Mouse (Mus musculus): ENCODE data around the gene Nusap1.
"Not testable (repeated sequence)": the region's sequence is repeated elsewhere in the genome, so short reads cannot be mapped to it uniquely, and the experiment has no call there.

- TF ChIP-seq CTCF, EP300 (IDR thresholded peaks at IDR 0.05): not testable (repeated sequence)
Observed at GRCm38 (mm10) chr2:119619002-119619401, 904 bp downstream of the Nusap1 start.
